Mouse (Mus musculus): Measurements from ENCODE around the gene 2010109A12Rik.

2010109A12Rik gene

DNA sequence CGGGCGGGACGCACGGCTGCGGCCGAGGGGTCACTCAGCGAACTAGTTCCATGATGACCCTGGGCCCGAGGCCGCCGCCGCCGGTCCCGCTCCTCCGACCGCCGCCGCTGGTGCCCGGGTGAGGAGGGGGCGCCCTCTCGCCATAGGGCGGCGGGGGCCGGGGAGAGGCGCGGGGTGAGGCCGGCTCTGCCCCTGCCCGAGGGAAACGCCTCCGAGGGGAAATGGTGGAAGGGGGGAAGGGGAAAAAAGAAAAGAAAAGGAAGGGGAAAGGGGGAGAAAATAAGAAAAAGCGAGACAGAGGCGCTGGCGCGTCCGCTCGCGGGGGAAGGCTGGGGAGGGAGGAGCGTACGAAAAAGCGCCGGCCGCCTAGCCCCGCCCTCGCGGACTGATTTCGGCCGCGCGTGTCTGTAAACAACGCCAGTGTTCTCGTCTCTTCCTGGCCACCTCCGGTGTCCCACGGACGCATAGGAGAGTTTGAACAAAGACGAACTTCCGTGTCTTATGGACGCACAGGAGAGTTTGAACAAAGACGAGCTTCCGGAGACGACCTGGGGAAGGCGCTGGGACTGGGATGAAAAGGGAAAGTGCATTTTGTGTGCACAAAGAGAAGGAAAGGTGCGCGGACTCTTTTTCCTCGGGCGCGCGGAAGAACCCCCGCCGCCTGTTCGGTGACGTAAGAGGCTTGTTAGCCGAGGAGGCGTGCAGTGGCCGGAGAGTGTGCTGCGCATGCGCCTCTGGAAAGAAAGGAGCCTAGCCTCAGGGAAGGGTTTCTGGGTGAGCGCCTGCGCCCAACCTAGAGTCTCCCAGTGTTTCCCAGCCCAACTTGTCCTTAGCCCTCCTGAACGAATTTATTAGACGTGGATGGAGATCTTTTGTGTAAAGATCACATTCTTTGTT lies at the start of gene 2010109A12Rik, which contains the start of gene Ccni:
2010109A12Rik (plus strand) TSS at position 410 of the 897 bp plus-strand sequence.
Ccni (minus strand) TSS at position 387 of the 897 bp plus-strand sequence.
- DNase-seq (ENCODE audit: low spot score), result peak; percentile 95

DNA sequence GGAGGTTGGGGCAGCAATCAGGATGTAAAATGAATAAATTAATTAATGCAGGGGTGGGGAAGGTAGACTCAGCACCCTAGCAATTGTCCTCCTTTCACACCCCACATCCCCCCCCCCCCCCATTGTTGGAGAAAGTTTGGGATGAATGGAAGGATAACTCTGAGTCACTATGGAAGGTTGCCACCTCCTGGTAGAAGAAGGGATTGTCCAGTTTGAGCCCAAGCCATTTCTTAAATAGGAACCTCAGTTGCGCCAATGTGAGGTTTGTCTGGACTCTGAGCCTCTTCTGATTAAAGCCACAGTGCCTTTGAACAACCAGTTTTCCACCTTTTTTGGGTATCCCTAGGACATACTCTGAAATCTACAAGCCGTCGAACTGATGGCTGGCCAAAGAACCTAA lies 42.8 kb upstream of the 2010109A12Rik start:
- peak; percentile 57 for DNase-seq (ENCODE audit: low spot score)

DNA sequence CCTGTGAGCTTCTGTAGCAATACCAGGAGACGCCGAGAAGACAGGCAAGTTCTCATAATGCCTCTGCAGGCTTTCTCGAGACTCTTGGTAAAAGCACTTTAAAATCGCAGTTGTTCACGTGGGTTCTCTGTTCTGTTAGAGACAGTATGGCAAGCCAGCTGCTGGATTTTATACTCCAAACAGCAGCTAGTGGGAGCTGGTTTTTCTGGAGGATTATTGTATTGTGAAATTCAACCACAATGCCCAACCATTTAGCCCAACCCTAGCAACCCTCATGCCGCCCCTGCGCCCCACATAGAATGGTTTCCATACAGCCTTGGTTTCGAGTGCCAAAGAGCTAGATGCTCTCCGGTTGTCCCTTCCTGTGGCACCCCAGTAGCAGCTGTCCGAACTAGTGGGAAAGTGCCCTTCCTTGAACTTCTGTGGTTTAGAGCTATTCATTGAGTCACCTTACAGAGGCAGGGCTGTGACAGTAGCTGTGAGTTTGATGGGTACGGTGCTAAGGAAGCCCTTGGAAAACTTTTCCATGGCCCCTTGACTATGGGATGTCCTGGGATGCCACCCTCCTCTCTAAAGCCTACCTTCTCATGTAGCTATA lies 38.3 kb upstream of the 2010109A12Rik start:
- DNase-seq (ENCODE audit: low spot score), result no peak

DNA sequence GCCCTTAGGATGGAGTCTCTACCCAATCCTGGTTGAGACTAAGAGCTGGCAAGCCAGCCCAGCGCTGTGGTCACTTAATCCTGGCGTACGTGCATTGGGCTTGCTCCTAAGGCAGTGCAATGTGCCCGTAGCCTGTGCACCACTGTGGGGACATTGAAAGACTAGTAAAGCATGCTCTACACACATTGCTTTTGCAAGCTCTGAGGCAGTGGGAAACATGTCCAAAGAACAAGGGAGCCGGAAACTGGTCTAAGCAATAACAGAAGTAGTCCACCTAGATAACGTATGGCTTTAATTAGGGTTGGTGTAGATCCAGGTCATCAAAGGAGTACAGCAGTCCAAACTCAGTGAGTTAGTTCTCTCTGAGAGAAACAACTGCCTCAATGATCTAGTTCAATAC lies 37.7 kb upstream of the 2010109A12Rik start:
- DNase-seq (ENCODE audit: low spot score), result no peak

DNA sequence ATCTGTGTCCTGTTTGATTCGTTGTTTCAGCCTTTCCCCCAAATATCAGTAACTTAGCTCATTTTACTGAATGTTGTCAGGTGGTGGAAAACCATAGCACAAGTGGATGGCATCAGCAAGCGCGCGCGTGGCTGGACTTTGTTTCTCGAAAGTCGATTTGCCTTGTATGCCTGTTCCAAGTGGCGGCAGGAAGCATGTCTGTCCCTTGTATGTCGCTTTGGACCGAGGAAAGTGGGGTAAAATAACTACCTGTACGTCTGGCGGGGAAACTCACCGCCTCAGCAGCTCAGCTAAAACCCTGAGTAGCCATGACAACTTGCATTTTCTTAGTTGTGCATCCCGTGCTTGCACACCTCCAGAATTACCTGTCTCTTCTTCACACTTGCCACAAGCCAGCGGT lies 34.9 kb upstream of the 2010109A12Rik start:
- DNase-seq (ENCODE audit: low spot score), result no peak

DNA sequence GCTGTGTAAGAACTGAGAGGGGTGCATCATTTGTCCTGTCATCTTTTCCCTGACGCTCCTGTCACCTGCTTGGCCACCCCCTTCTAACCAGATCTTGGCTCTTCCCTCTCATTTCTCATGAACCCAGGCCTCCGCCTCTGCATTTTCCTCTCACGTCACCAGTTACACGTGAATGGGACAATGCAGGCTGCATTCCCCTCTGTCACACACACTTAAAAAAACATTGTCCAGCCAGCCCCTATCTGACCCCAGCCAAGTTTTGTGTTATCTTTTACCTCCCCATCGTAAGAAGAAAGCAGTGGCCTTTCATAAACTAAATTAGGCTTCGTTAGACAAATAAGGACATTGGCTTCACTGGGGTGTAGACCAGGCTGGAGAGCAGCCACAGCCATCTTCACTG lies 33.8 kb upstream of the 2010109A12Rik start:
- DNase-seq (ENCODE audit: low spot score), result no peak

DNA sequence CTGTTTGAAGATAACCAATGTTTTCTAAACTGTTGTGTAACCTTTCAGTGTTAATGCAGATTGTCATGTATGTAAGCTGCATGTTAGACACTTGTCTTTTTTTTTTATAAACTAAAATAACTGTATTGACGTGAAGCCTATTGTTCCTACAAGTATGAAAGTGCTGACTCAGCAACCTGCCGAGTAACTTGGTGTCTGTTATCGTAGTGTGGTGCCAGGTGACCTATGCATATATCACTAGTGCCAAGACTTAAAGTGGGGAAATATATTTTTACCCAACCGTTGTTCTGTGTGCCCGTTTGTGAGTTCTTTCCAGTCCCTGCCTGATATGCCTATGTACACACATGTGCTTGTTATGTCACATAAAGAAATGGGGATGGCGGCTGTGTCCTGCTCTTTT lies 31.6 kb upstream of the 2010109A12Rik start:
- no peak for DNase-seq (ENCODE audit: low spot score)

DNA sequence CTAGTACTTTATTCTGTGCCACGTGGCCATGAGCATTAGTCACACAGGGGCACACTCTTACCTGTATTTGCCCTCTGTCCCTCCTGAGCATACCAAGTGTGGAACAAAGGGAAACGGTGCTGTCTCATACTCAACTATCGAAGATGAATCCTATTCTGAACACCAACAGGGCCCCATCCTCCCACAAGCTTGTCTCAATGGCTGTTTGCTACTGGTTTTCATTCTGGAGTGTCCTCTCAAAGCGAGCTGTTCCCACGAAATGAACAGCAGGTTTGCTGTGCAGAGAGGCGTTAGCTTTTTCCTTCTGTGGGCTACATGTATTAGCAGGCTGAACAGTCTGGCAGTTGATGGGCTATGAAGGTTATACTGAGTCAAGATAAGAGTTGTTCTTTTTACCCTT lies 27.7 kb upstream of the 2010109A12Rik start:
- no peak for DNase-seq (ENCODE audit: low spot score)

DNA sequence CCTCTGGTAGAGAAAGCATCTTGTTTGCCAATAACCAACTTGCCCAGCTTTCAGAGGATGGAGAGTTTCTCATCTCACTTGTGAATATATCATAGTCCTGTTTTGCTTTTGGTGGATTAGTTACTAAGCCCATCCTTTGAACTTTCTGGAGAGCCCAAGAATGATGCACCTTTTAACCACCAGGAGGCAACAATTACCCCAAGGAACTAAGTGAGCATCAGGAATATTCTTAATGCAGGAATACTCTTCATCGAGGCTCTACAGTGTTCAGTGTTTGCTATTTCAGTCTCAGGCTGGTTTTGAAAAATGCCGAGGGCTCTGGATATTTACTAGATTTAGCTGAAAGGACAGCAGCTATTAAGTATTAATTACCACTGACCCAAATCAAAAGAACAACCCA lies 26.1 kb upstream of the 2010109A12Rik start:
- no peak for DNase-seq (ENCODE audit: low spot score)

DNA sequence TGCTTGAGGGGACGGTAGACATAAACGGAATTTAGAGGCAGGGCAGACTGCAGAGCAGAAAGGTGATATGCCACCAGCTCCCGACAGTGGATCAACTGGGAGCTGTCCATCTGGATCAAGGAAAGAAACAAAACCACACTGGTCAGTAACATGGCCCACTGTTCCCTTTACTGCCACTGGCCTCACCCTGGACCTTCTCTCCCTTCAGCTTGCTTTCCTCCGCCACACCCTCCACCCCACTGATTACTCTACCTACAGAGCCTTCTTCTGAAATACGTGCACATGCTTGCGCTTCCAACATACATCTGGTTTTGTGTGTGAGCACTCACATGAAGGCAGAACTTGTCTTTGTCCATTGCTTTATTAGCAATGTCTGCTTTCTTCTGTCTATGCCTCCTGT lies 23.0 kb upstream of the 2010109A12Rik start:
- DNase-seq (ENCODE audit: low spot score), result no peak

DNA sequence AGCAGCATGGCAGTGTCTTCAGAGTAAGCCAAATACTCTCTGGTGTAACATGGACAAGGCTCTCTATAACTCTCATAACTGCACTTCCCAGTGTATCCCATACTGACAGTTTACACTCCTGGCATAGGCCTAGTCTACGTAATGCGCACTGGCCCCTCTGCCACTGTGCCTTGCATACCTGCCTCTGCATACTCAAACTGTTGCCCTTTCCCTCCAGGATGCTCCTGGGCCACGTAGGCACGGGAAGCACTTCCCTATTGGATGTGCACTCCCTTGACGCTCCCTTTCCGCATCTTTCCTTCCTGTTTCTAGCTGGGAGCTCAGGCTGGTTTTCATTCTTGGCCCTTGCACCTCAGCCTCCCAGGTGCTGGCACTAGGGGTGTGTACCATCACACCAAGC lies 21.8 kb upstream of the 2010109A12Rik start:
- no peak for DNase-seq (ENCODE audit: low spot score)

DNA sequence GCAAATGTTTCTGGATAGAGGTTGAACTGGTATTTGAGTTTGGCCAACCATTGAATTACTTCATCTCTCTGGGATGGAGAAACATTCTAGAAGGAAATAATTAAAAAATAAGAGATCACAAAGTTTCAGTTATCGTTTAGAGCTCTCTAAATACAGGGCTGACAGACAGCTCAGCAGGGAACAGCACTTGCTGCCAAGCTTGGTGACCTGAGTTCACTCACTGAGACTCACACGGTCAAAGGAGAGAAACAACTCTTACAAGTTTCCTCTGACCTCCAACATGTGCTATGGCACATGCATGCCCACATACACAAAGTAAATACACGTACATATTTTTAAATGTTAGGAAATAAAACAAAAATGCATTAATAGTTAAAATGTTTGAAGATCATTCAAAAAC lies 16.7 kb upstream of the 2010109A12Rik start:
- no peak for DNase-seq (ENCODE audit: low spot score)

DNA sequence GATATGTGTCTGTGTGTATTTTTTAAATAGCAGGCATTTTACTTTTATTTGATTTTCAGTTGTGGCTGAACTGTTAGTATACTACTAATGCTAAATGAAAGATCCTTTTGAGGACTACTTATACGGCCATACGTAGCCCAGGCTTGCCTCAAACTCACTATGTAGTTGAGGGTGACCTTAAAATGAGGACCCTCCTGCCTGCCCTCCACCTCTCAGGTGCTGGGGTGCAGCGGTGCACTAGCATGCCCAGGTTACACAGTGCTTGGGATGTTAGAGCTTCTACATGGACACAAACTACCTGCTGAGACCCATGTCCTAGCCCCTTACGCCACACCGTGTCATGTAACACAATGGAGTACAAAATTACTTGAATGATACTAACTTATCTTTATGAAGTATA lies 15.9 kb upstream of the 2010109A12Rik start:
- DNase-seq (ENCODE audit: low spot score), result no peak

DNA sequence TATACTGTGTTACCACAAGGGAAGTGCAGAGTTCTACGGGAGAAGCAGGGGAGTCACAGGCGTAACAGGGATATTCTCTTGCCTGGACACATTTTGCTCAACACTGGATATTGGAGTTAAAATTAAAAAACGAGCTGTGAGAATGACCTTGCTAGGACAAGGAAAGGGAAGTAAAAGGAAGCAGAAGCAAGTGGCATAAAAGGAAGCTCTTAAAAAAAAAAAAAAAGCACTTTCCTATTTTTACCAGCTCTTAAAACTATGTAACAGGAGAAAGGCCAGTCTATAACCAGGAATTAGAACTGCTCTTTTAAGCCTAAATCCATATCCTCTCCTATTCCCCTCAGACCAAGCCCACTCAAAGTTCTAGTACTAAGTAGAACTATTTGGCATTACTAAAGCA lies 8.1 kb upstream of the 2010109A12Rik start:
- DNase-seq (ENCODE audit: low spot score), result no peak

DNA sequence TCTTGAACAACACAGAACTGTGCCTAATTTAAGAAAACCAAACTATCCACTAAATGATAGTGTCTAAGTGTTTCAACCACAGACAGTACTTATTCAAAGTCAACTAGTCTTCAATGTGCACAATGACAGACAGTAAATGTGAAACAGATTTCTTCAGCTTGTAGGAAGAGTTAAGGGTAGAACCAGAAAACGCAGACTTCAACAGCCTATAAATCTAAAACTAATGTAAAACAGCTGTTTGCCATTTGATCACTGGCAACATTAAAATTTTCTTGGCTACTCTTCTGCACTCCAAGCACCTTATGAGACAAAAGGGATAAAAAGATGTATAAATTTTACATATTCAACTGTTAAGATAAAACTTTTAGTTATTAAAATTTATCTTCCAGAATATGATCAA lies 5.1 kb upstream of the 2010109A12Rik start:
- no peak for DNase-seq (ENCODE audit: low spot score)

DNA sequence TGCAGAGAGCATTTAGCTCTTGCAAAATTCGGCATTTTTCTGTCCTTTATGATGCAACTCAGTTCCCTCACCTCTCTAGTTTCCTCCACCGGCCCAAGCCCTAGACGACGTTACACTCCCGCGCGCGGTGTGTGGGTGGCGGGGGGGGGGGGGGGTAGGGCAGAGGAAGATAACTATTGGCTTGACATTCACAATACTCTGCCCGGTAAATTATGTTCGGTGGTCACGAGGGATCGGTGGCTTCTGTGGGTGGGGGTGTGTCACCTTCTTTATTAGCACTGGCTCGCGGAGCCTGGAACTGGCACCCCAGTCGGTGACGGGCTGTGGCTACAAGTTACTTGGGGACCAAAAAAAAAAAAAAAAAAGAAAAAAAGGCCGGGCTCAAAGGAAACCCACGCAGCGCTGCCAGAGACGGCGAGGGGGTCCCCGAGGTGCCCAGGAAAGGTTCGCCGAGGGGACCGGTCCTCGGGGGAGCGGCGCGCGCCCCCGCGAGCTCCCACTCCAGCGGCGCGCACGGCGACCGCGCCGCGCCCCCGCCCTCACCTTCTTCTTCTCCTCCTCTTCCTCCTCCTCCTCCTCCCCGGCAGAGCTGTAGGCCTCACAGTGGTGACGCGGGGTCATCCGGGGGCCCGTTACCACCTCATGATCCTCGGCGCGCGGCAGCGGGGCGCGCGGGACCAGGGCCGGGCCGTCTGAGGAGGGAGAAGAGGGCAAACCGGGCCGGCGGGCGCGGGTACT lies 778 bp upstream of the 2010109A12Rik start:
- DNase-seq (ENCODE audit: low spot score), result peak; percentile 30

DNA sequence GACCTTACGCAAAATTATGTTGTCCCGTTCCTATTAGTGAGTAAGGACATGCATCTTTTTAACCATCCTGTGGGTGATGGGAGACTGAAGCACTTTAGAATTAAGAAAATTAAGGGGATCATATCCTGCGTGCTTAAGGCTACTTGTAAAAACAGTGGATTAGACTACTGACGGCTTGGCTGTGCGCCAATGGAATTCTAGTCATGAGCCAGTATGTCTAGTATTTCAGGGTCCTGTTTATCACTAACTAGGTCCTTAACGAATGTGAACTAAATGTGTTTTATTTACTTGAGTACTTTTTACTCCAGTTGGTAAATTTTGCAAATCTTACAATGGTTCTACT lies 659 bp downstream of the 2010109A12Rik start:
- peak; percentile 19 for DNase-seq (ENCODE audit: low spot score)

DNA sequence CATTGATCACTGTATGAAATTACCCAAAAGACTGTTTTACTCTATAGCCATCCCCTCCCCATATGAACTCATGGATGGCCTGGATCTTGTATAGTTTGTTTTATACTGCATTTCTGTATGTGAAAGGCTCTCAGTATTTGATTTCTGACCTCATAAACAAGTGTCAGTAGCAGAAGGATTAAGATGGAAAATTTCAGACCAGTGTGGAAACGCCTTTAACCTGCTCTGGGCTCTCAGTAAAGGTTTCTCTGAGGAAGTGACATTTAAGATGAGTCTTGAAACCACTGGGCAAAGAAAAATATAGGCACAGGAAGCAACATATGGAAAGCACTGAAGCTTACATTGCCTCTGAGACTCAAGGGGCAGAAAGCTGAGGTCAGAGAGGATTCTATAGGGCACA lies 1.2 kb downstream of the 2010109A12Rik start:
- DNase-seq (ENCODE audit: low spot score), result no peak

DNA sequence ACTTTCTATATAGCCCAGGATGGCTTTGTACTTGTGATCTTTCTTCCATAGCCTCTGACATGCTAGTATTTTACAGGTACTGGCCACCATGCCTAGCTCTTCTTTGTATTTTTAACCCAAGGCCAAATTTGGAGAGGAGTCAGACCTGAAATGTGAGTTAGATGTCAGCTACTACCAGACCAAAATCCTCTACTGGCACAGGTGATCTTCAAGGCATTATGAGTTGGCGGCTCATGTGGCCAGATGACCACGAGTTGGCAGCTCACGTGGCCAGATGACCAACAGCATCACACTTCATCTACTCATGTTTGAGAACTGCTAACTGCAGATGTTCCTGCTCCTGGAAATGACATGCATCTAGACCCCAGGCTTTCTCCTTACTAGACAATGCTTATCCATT lies 12.1 kb downstream of the 2010109A12Rik start:
- DNase-seq (ENCODE audit: low spot score), result no peak

DNA sequence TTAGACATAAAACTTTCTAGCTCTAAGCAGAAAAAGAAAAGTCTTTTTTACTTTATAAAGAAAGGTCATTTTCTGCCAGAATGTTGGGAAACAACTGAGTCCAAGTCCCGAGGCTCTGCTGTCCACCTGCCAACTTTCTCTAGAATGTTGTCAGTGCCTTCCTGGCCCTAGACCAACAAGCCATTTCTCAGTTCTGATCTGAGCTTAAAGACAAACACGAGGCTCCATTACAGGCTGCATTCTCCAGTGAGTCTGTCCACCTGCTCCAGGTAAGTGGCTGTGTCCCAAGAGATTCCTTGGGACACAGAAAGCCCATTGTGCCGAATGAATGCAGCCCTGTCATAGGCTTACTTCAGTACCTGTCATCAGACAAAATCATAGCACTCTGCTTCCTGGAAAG lies 15.3 kb downstream of the 2010109A12Rik start:
- DNase-seq (ENCODE audit: low spot score), result peak; percentile 31

DNA sequence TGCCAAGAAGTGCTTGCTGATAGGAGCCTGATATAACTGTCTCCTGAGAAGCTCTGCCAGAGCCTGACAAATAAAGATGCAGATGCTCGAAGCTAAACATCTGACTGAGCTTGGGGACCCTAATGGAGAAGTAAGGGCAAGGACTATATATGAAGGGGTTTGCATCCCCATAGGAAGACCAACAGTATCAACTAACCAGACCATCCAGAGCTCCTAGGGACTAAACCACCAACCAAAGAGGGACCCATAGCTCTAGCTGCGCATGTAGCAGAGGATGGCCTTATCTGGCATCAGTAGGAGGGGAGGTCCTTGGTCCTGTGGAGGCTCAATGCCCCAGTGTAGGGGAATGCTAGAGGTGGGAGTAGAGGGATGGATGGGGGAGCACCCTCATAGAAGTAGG lies 18.2 kb downstream of the 2010109A12Rik start:
- DNase-seq (ENCODE audit: low spot score), result no peak

DNA sequence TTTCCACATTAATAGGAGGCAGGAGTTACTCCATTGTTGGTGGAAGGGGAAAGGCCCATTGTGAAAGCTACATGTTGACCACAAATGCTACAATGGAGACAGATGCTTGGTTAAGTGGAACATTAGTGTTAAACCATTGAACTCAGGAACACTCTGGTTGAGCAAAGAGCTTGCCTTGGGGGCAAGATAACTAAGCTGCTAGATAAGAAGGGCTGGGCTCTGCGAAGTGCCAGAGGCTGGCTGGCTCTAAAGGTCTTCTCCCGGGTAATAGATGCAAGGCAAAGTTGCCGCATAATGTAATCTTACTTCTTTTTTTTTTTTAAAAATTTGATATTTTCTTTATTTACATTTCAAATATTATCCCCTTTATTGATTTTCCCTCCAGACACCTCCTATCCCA lies 20.8 kb downstream of the 2010109A12Rik start:
- no peak for DNase-seq (ENCODE audit: low spot score)

DNA sequence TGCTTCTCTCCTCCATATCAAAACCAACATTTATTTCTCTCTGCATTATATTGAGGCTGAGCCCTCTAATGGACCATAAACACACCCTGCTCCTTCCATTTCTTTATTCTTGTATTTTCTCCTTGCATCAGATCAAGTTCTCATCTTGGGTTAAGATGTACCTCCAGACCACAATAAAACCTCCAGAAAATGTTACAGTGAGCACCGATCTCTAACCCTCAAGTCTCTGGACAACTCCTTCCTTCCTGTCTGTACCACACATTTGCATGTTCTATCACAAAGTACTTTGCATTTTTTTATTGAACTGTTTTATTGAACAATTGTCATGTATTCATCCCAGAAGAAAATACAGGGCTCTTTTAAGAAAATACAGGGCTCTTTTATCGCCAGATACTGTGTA lies 23.2 kb downstream of the 2010109A12Rik start:
- no peak for DNase-seq (ENCODE audit: low spot score)

Data from ovary, postnatal 14 days (tissue).